Mouse (Mus musculus) G1E-ER4 (cell line): ENCODE measurements around the gene Rrp12. TPM values are rescaled to one million over a fixed set of nuclear protein-coding genes. Genes with fewer than 3 reads are reported as not detected.

ENCODE experiments used
- GATA1 ChIP-seq: IDR thresholded peaks from one replicate; pipeline ENCODE4 v1.8.0; 2012; ENCODE audit warnings: low read length, inconsistent platforms
- polyA plus RNA-seq: library from polyadenylated mRNA; stranded (reverse); fragments of >175 nt; gene quantifications from 2 replicates; pipeline ENCODE4 v1.2.3, GENCODE M21; 2012

Rrp12 gene
- polyA plus RNA-seq, 1 experiment: 45.6 TPM

DNA sequence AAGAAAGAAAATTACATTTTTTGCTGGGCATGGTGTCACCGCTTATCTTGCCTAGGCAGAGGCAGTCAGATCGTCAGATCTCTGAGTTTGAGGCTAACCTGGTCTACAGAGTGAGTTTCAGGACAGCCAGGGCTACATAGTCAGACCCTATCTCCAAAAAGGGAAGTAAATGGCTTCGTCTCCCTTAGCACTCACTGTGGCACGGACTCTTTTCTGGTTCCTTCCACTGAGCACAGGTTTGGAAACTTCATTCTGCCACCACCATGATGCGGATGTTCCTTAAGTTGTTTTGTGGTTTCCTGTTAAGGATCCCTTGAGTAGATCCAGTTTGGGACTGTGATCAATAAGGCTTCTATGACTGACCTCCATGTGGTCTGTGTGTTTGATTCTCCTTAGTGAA is 71.0 kb downstream of the Rrp12 start:
- no peak for TF ChIP-seq GATA1

DNA sequence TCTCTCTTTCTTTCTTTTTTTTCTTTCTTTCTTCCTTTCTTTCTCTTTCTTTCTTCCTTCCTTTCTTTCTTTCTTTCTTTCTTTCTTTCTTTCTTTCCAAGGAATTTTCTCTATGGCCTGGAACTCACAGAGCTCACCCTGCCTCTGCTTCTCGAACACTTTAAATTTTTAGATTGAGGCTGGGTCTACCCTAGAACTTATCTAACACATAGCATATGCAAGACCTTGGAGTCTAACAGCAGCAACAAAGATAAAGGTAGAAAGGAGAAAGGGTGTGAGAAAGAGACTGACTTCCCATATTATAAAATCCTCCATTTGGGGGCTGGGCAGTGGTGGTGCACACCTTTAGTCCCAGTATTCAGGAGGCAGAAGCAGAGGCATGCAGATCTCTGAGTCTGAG is 73.4 kb downstream of the Rrp12 start:
- no peak for TF ChIP-seq GATA1

DNA sequence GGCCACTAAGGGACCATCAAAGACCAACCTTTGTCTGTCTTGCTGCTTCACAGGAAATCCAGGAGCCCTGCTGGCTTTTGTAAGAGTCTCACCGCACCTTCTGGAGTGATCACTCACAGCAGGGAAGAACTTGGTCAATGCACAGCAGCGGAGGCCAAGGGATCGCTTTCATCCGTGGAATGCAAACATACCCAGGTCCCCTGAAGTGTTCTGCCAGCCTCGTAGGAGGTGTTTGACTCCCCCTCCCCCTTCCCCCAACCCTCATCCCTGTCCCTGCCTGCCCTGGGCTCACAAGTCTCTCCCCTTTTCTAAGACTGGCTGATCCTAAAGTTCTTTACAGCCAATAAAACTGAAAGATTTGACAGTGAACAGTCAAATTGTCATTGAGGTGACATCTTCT is 74.5 kb downstream of the Rrp12 start:
- no peak for TF ChIP-seq GATA1

DNA sequence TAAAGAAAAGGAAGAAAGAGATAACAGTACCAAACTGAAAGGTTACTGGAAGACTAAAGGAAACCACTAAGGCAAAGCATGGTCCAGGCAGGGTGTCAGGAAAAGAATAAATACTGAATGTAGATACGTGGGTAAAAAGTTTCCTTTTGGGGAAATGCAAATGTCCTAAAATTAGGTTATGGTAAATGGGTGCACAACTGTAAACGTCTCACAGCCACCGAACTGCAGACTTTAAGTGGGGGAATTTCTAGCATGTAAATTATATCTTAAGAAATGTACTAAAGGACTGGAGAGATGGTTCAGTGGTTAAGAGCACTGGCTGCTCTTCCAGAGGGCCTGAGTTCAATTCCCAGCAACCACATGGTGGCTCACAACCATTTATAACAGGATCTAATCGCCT is 77.2 kb downstream of the Rrp12 start:
- no peak for TF ChIP-seq GATA1

DNA sequence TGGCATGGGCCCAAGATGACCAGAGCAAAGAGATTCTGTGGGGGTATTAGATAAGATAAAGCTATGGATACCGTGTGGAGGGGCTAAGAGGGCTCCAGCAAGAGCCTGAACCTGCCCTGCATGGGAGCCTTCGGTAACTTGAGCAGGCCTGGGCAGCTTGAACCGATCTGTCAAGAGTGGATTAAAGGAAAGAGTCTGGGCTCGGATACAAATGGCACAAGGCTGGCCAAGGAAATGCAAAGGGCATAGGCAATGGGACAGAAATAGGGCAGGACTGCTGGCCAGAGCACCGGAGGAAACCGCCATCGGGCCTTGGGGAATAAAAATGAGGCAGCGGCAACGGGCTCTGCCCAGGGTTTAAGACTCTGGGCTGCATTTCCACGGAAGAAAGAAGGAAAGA is 78.6 kb downstream of the Rrp12 start:
- TF ChIP-seq GATA1: no peak

DNA sequence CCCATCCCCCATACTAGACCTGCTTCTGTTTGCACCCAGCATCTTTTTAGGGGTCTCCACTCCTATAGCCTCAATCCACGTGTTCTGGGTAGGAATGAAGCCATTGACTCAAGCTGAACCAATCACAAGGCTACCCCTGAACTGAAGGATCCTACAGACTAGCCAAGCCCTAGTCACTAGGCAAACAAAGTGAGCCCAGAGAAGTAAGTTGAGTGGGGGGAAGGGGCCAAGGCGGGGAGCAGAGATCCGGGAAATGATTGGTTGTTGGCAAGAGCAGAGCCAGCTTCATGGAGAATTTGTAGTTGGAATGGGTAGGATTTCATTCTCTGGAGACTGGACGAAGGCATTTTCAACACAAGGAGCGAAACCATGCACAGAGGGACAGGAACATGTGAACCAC is 79.1 kb downstream of the Rrp12 start:
- TF ChIP-seq GATA1: no peak

DNA sequence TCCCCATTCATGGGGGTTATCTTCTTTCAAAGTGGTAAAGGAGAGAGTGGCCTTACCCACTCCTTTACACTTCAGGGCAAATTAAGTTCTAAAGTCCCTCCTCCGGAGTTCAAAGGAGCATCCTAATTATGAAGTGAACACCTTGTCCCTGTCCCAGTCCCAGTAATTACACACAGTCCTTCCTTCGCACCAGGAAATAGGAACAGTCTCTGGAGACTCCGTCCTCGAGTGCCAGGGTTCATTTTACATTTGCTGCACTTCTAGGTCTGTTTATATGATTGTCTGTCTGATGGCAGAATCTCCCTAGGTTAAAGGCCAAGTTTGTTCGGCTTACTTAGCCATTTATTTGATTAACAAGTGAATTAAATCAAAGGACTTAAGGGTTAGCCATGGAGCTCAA is 79.6 kb downstream of the Rrp12 start:
- TF ChIP-seq GATA1: no peak

DNA sequence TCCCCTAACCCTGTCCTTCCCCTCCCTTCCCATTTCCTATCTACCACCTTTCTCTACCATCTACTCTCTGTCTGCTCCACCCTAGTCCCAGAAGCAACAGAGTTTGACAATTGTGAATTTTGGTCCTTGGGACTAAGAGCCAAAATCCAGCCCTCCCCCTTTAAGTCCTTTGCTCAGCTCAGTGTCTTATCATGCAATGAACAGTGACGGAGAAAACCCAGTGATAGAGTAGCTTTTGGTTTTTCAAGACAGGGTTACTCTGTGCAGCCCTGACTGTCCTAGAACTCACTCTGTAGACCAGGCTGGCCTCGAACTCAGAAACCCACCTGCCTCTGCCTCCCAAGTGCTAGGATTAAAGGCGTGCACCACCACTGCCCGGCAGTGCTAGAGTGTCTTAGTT is 82.6 kb downstream of the Rrp12 start:
- TF ChIP-seq GATA1: no peak

Other genes starting within 250 kb of the Rrp12 start
- 0.01 and 0.03 TPM in 2 replicates for gene Slit1, start 152.5 kb downstream of the Rrp12 start, polyA plus RNA-seq
- gene Arhgap19, start 94.1 kb downstream of the Rrp12 start, polyA plus RNA-seq: 8.4 and 13.1 TPM in 2 replicates
- gene Frat1, start 66.2 kb downstream of the Rrp12 start, polyA plus RNA-seq: 65.6 and 72.2 TPM in 2 replicates
- 59.0 and 72.3 TPM in 2 replicates for gene Frat2, start 48.0 kb downstream of the Rrp12 start, polyA plus RNA-seq
- gene Pgam1, start 15.8 kb upstream of the Rrp12 start, polyA plus RNA-seq: 425 and 461 TPM in 2 replicates
- gene Exosc1, start 37.2 kb upstream of the Rrp12 start, polyA plus RNA-seq: 20.9 and 28.0 TPM in 2 replicates
- 27.4 and 39.9 TPM in 2 replicates for gene Zdhhc16, start 37.3 kb upstream of the Rrp12 start, polyA plus RNA-seq
- gene Mms19, start 85.0 kb upstream of the Rrp12 start, polyA plus RNA-seq: 11.9 and 12.0 TPM in 2 replicates
- 2.3 and 2.6 TPM in 2 replicates for gene Ubtd1, start 85.6 kb upstream of the Rrp12 start, polyA plus RNA-seq
- gene Ankrd2, start 139.8 kb upstream of the Rrp12 start, polyA plus RNA-seq: not detected in 2 replicates
- not detected in 2 replicates for gene Hoga1, start 149.4 kb upstream of the Rrp12 start, polyA plus RNA-seq
- not detected in 2 replicates for gene 4933411K16Rik, start 156.1 kb upstream of the Rrp12 start, polyA plus RNA-seq
- gene Morn4, start 190.2 kb upstream of the Rrp12 start, polyA plus RNA-seq: 1.4 and 1.6 TPM in 2 replicates
- gene Pi4k2a, start 194.3 kb upstream of the Rrp12 start, polyA plus RNA-seq: 17.5 and 18.9 TPM in 2 replicates
- gene Avpi1, start 232.9 kb upstream of the Rrp12 start, polyA plus RNA-seq: 81.4 and 107 TPM in 2 replicates